Mouse (Mus musculus) gastrocnemius, postnatal 14 days (tissue): ENCODE measurements around the gene Brms1. TPM values are rescaled to one million over a fixed set of nuclear protein-coding genes. Genes with fewer than 3 reads are reported as not detected.
"Not testable (repeated sequence)": the region's sequence is repeated elsewhere in the genome, so short reads cannot be mapped to it uniquely, and the experiment has no call there.

Experiments used
- DNase-seq: peaks from one replicate; pipeline ENCODE4 v3.0.0; 2021; ENCODE audit warnings: mixed read lengths
- intact Hi-C: fragments of 180-260 bp; cut with DNase I; formaldehyde crosslinking; loops from one replicate; pipeline ENCODE4 v1.15.1; 2025; ENCODE audit warnings: low total_unique reads
- long read RNA-seq, 2 experiments: library from polyadenylated mRNA; stranded (forward); transcript quantifications; one replicate each; pipeline ENCODE4 v2.0.0; 2021
- total RNA-seq, 2 experiments: library from RNA; stranded (reverse); gene quantifications; 2 replicates each; pipeline ENCODE4 v1.2.3; 2021

The Brms1 gene
- 10 to 100 TPM; 11.1 to 11.3 TPM for total RNA-seq
- long read RNA-seq, experiment 1, transcript Brms1-201 (10 exons, 1,388 nt), result major isoform, 12 of 13 reads
- long read RNA-seq, experiment 1, partial matches to known transcripts, result 0 of 13 reads
- long read RNA-seq, experiment 1, other reads (novel, unspliced or antisense), result 1 of 13 reads
- long read RNA-seq, experiment 2, transcript Brms1-201 (10 exons, 1,388 nt), result major isoform, 17 of 17 reads
- long read RNA-seq, experiment 2, partial matches to known transcripts, result 0 of 17 reads
- long read RNA-seq, experiment 2, other reads (novel, unspliced or antisense), result 0 of 17 reads

DNA sequence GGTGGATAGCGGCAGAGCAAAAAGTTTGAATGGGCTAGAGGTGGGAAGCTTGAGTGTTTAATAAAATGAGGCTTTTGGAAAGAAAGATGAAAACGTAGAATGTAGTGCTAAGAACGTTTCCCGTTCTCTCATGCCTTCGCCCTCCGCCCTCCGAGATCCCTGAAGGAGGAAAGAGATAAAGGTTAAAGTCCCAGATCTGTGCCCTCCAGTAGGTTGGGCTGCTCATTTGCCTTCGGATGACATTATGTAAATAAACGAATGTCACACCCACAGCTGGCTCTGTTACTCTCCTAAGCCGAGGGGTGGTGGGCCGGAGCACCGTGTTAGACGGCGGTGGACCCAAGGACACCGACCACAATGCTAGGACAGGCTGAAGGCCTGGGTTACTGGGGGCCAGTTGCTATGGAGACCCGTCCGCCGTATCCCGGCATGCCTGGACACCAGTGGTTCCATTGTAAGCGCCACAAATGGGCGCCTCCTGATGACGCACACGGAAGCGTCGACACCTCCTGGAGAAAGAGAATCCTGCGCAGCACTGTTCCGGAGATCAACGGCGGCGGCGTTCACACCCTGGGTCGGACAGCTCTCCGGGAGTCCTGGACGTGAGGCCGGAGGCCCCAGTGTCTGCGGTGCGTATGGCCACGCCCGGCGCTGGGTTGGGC, at the start of gene Brms1:
Gene Brms1, plus strand, starts transcription at position 493 of the 662 bp plus-strand sequence.
- intact Hi-C loops, result no loop called here
- DNase-seq, result peak; percentile 91

DNA sequence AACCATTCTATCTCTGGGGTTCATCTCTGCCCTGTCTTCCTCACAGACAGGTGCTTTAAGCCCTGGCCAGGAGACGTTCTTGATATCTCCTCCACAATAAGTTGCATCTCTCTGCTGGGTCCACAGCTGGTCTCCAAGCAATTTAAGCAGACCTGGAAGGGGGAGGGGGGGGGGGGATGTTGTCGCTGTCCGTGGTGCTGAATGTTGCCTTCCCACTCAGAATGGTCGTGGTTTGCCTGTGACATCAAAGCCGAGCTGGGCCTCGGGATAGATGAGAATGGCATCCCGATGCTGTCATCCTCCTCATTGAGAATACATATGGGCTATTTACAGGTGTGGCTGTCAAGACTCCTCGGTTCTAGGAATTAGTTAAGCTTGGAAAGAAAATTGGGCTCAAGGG, 48.8 kb upstream of the Brms1 start:
- intact Hi-C loops, result no loop called here
- no peak for DNase-seq

DNA sequence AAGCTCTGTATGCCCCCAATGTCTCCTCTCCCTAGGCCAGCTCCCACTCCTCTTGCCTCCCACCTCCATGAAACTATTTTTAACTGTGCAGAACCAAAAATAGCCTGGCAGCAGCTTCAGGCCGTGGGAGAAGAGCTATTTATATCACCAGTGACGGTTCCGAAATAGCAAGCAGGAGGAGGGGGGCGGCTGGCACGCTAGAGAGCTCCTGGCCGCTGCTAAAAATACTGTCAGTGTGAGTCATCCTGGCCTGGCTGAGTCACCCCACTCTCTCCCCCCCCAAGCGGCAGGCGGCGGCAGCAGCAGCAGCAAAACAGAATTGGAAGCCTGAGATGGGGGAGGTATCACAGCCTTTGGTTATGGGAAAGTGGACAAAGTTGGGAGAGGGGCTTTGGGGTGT, 48.2 kb upstream of the Brms1 start:
- peak; percentile 83 for DNase-seq
- intact Hi-C loops, result no loop called here

DNA sequence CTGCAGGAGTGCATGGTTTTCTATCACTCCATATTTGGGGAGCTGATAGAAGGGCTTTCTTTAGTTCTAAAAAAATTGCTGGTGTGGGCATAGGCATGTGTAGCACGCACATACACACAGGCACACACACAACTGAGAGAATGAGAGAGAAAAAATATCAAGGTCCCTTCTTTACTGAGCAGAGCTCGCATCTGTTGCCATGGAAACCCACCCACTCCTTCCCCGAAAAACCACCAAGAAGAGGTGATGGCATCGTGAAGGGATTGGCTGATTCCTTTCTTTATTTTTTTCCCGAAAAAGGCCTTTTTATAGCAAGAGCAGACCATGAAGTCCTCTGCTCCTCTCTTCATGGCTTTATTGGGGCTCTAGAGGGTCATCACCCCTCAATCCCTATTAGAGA, 47.1 kb upstream of the Brms1 start:
- DNase-seq, result no peak
- intact Hi-C loops, result no loop called here

DNA sequence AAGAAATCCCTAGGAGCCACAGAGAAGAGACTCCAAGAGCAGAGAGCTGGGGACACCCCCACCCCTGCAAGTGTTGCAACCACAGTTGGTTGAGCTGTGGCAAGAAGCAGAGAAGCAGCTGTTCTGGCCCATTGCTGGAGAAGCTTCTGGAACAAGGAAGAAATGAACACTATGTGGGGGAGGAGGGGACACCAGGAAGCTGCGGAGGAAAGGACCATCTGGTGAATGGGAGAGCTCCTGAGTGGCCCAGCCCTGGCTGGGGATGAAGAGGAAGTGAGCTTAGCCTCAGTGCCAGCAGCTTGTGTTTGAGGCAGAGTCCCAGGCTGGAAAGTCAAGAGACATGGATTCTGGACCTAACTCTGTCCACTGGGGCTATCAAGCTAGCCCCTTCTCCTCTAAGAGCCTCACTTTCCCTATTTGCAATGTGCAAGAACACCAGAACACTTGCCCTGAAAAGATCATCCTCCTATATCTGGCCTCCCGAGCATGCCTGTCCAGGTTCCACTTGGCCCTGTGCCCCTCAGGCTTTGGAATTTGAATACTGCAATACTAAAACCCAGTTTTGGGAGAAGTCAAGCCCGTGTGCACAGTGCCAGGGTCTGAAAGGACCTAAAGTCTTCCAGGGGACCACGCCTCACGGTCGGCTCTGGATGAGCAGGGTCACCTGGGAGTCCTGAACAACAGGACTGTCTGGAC, 41.6 kb upstream of the Brms1 start:
- intact Hi-C loops, result loop anchor here (5.0 kb wide), 1 partner anchor 37 kb away; the partner anchor contains the start of gene Mrpl11
- DNase-seq, result no peak

DNA sequence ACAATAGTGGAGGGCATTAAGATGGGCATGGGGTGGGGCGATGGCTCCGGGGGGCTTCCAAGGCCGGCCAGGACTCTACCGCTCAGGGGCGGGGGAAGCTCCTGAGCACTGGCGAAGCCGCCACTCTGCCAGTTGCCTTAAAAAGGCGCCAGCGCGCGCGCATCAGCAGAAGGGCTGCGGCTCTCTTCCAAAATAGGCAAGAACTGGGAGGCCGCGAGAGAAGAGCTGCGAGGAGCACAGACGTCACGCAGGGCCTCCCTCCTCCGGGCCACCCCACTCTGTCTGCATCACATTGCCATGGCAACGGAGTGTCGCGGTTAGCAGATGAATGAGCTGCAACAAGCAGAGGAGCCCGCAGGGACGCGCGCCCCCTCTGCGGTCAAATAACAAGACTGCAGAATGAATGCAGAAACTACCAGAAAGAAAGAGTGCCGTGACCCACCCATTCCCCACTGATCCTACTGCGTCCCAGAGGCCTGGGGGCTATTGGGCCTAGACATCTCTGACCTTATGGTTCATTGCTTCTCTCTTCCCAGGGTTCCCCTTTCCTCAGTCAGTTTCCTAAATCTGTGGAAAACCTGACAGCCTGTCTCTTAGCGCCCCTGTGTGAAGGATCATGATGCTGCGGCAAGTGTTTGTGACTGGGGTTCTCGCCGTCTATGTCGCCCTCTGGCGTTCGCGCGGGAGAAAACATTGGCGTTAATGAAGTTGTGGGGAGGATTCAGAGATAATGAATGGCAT, 39.3 kb upstream of the Brms1 start:
- intact Hi-C loops, result loop anchor here (2.0 to 5.0 kb wide), 2 partner anchors 21 to 40 kb away; partner anchors contain the start of gene Mrpl11

DNA sequence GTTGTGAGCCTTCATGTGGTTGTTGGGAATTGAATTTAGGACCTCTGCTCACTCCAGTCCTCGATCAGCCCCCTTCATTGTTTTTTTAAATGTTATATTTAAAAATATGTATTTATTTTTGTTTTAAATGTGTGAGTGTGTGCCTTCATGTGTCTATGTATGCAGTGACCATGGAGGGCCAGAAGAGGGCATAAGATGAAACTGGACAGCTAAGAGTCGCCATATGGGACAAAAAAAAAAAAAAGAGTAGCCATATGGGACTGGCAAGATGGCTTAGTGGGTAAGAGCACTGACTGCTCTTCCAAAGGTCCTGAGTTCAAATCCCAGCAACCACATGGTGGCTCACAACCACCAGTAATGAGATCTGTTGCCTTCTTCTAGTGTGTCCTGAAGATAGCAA, 37.5 kb upstream of the Brms1 start:
- intact Hi-C loops, result loop anchor here (2.0 to 5.0 kb wide), 2 partner anchors 23 to 41 kb away; partner anchors contain the start of gene Mrpl11

More for the DNA sequence above, 39.3 kb upstream of the Brms1 start:
- DNase-seq, result peak; percentile 69

DNA sequence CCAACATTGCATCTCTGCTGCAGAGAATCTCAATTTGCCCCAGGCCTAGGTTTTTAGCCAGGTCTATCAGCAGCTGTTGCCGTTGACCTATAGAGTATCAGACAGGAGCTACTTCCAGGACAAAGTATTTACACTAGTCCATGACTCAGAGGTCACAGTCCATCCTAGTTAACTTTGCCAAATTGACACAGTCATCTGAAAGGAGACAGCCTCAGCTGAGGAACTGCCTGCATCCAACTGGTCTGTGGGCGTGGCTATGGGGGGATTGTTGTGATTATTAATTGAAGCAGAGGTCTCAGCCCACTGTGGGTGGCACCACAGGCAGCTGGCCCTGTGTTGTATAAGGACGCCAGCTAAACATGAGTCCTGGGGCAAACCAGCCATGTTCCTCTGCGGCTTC, 36.2 kb upstream of the Brms1 start:
- no peak for DNase-seq
- intact Hi-C loops, result loop anchor here (5.0 kb wide), 1 partner anchor 43 kb away; the partner anchor contains the start of gene Mrpl11

More for the DNA sequence above, 37.5 kb upstream of the Brms1 start:
- not testable (repeated sequence) for DNase-seq

DNA sequence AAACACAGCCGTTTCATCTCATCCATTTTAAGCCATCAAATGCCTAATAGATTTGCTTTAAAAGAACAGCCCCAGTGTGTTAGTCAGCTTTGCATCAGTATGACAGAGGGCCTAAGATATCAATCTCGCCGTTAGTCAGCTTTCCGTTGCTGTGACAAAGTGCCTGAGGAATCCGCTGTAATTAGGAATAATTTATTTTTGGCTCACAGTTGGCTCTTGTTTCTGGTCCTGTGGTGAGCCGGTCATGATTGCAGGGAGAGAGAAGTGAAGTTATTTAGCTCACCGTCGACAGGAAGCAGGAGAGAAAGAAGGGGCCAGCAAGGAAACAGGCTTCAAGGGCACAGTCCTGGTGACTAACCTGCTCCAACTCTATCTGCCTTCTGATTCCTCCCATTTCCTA, 28.0 kb upstream of the Brms1 start:
- no peak for DNase-seq
- intact Hi-C loops, result no loop called here

DNA sequence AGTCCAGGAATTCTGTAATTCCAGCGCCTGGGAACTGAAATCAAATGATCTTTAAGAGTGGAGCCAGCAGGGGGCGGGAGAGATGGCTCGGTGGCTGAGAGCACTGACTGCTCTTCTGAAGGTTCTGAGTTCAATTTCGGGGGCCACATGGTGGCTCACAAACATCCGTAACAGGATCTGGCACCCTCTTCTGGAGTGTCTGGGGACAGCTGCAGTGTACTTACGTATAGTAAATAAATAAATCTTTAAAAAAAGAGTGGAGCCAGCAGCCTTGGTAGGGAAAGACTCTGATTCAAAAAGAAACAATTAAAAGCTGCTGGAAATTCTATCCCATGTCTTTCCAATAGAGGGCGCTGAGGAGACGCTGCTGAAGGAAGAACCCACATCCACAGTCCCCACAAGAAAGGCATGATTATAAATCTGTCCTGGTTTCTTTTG, 26.2 kb upstream of the Brms1 start:
- intact Hi-C loops, result no loop called here
- peak; percentile 24 for DNase-seq

DNA sequence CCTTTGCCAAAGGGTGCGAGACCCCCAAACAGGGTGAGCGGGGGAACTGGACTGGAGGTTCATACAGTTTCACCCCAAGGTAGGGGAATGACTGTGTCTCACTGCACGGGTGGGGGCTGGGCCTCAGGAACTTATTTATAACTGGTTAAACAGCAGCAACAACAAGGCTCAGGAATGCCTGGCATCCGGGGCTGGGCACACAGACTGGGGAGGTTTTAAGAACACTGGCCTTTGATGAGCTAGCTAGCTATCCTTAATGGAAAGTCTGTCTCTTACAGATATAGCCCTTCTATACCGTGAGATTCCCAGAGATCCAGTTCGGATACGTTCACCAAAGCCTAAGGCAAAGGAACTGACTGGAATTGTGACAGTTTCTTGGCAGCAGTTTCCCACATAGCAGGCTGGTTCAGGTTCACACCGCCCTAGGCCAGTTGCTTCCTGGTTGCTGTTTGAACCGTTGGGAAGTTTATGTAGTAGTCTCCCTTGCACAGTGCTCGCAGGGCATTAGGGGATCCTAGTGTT, 24.9 kb upstream of the Brms1 start:
- DNase-seq, result no peak
- intact Hi-C loops, result no loop called here

DNA sequence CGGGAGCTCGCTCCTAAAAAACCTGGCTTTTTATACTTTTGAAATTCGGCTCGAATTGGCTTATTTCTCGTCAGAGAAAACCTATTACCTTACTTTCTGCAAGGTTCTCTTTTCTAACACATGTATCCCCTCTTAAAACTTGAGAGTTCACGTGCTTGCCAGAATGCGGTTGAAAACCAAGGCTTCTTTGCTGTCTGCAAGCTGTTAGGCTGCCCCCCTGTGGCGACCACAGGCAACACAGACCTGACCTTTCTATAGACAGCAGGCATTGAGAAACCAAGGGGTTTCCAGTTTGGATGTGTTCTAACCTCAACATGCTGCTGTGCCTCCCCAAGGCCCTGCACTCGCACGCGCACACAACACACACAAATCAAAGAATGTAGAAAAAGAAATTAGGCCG, 24.4 kb upstream of the Brms1 start:
- intact Hi-C loops, result no loop called here

DNA sequence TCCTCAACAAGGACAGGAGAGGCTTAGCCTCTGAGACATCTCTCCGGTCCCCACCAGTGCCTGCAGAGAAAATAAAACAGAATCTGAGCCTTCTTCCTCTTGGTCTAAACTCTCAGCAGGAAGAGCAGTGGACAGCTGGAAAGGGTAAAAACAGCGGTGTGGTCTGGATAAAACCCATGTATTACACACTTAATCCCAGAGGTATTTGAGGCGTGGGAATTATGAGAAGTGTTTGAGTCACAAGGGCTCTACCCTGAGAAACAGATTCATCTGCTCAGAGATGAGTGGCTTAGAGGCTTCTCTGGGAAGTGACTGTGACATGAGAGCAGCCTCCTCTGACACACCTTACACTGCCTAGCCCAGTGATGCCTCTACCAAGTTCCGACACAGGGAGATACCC, 23.5 kb upstream of the Brms1 start:
- intact Hi-C loops, result no loop called here
- no peak for DNase-seq

More for the DNA sequence above, 24.4 kb upstream of the Brms1 start:
- peak; percentile 67 for DNase-seq

DNA sequence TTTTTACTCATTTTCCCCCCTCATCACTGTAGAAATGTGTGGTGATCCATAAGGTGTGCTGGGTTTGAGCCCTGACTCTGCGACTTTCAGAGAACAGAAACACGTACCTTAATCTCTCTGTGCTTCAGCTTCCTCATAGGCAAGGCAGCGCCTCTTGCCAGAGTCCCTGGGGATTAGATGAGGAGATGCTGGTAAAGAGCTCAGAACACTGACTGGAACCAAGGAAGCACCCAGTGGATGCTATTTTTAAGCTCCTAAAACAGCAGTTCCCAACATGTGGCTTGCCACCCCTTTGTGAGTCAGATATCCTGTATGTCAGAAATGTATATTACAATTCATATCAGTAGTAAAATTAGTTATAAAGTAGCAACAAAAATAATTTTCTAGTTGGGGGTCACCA, 23.0 kb upstream of the Brms1 start:
- DNase-seq, result no peak
- intact Hi-C loops, result no loop called here

DNA sequence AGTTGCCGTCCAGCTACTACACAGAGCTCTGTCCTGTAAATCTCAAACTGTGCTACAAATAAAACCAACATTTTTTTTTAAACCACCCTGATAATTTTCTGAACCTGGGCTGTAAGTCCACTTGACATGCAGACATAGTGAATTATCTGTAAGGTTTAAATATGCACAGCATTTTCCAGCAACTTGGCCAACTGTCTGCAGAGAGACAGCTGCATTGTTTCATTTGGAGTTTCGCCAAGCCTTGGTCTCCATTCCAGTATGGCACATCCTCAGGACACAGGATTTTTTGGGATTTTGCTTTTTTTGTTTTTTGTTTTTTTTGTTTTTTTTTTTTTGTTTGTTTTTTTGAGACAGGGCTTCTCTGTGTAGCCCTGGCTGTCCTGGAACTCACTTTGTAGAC, 19.7 kb upstream of the Brms1 start:
- intact Hi-C loops, result no loop called here

DNA sequence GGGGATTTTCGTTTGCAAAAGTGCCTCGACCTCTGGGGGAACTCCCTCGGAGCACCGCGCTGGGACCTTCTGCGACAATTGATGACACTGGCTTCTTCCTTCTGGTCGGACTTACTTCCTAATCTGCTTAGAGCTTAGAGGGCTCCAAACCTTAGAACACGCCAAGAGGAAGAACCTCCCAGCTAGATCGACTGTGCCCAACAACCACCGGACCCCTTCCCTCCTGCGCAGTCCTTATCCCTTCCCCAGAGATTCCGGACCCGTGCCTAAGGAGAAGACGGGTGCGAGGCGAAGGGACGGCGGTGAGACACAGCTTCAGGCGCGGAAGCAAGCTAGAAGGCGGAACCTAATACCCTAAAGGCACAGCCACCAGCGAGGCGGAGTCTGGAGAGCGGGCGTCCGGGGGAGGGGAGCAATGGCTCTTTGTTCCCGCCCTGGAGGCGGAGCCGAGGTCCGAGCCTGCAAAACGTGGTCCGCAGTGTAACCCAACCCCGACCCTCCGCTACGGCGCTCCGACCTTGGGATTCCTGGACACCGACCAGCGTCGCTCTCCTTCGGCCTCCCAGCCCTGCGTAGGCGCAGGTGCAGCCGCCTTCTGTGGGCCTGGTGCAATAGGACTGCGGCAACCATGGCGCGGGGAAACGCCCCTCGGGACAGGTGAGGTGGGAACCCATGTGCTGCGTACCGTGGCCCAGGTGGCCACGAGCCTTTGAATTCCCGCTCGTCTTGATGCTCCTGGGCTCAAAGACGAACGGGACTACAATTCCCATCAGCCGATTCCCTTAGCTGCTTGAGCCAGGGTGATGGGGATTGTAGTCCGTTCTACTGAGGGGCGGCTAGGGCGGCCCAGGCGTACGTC, 17.3 kb upstream of the Brms1 start, which contains the start of gene Slc29a2:
Gene Slc29a2, plus strand, starts transcription at position 240 of the 859 bp plus-strand sequence.
- intact Hi-C loops, result no loop called here
- peak; percentile 93 for DNase-seq

More for the DNA sequence above, 19.7 kb upstream of the Brms1 start:
- no peak for DNase-seq

DNA sequence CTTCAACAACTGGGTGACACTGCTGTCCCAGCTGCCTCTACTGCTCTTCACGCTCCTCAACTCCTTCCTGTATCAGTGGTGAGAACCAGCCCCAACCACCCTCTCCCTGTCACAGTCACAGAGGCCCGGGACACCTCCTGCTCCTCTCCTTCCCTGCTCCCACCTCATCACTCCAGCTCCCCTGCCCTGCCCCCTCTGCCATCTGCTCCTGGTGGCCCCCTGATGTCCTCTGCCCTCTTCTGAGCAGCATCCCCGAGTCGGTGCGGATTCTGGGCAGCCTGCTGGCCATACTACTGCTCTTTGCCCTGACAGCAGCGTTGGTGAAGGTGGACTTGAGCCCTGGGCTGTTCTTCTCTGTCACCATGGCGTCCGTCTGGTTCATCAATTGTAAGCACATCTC, 15.0 kb upstream of the Brms1 start:
- intact Hi-C loops, result no loop called here
- DNase-seq, result no peak

DNA sequence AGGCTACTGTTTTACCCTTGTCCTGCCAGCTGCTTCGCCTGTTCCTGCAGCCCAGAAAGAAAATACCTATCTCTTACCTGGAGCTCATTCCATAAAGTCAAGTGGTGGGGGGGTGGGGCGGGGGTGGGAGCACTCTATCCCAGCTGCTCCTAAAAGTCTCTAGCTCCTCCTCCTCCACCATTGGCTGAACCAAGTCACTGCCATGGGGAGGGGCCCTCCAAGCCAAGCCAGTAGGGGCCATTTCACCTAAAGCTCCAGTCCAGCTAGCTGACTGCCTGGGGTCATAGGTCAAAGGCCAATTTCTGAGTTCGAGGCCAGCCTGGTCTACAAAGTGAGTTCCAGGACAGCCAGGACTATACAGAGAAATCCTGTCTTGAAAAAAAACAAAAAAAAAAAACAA, 8.5 kb upstream of the Brms1 start:
- intact Hi-C loops, result no loop called here

More for the DNA sequence above, 8.5 kb upstream of the Brms1 start:
- DNase-seq, result no peak
